In the genomic region with DNA sequence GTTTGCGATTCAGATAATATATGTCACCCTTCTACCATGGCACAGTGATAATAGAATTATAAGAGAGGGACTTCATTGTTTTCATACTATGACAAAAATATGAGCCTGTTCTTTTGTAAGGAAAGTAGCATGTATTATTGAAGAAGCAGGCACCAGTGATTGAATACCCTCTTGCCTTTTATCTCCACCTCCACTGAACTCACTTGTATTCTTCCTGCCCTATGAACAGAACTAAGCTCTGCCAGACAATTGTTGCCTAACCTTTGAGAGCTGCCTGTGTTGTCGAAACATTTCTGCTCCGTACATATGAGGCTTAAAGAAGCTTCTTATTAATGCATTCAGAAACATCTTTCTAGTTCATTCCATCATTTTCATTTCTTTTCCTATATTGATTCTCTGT, we compare ENCODE assay signal across 25 mouse cellular contexts.
"Had no signal": no experiment of that assay in that cellular context is flagged by ENCODE, and none has a peak within 500 bp of the region (broad histone marks: within the 10 kb centered on the region; RNA-seq: fewer than 3 reads in every experiment).

No protein-coding gene starts in this region.

- H3K9me3 ChIP-seq: heart, embryonic 13.5 days; heart, embryonic 15.5 days; hindbrain, embryonic 10.5 days; hindbrain, embryonic 12.5 days; intestine, embryonic 15.5 days; limb, embryonic 10.5 days; limb, embryonic 12.5 days had no signal

- H3K9ac ChIP-seq: heart, embryonic 13.5 days; heart, embryonic 15.5 days; hindbrain, embryonic 12.5 days; hindbrain, embryonic 14.5 days; intestine, embryonic 15.5 days; limb, embryonic 12.5 days had no signal

- DNase-seq: gastrocnemius, postnatal 14 days; gastrocnemius, postnatal 36 days; heart, adult 11 months; heart, adult 2 months; heart, postnatal 4 days; kidney, adult 18-20 months; kidney, adult 8-10 months; kidney, postnatal 10 days; kidney, postnatal 25 days; kidney, postnatal 4 days; liver had no signal

- H3K4me2 ChIP-seq: heart, embryonic 11.5 days; heart, embryonic 13.5 days; heart, embryonic 15.5 days; hindbrain, embryonic 12.5 days; hindbrain, embryonic 14.5 days; intestine, embryonic 15.5 days; limb, embryonic 12.5 days; liver, embryonic 11.5 days had no signal

- H3K27me3 ChIP-seq: heart, embryonic 13.5 days; heart, embryonic 15.5 days; hindbrain, embryonic 12.5 days; intestine, embryonic 15.5 days; limb, embryonic 12.5 days had no signal

- ATAC-seq: inflammation-experienced regulatory T-cells, adult 6 months; intestine, embryonic 15.5 days; intestine, postnatal 0 days had no signal

- H3K4me3 ChIP-seq: heart, adult 2 months; heart, embryonic 13.5 days; heart, embryonic 15.5 days; hindbrain, embryonic 10.5 days; hindbrain, embryonic 12.5 days; intestine, embryonic 15.5 days; layer of hippocampus, adult 2 months; left cerebral cortex, adult 2 months; limb, embryonic 10.5 days; limb, embryonic 12.5 days had no signal

- H3K27ac ChIP-seq: heart, adult 2 months; heart, embryonic 13.5 days; heart, embryonic 15.5 days; hindbrain, embryonic 10.5 days; hindbrain, embryonic 12.5 days; hindbrain, embryonic 14.5 days; intestine, embryonic 15.5 days; layer of hippocampus, adult 2 months; left cerebral cortex, adult 2 months; limb, embryonic 10.5 days; limb, embryonic 12.5 days had no signal

- H3K36me3 ChIP-seq: heart, embryonic 13.5 days; heart, embryonic 15.5 days; hindbrain, embryonic 10.5 days; hindbrain, embryonic 12.5 days; intestine, embryonic 15.5 days; limb, embryonic 10.5 days; limb, embryonic 12.5 days had no signal

- H3K4me1 ChIP-seq: heart, embryonic 13.5 days; heart, embryonic 15.5 days; hindbrain, embryonic 10.5 days; hindbrain, embryonic 12.5 days; intestine, embryonic 15.5 days; limb, embryonic 10.5 days; limb, embryonic 12.5 days had no signal
